Mouse (Mus musculus): ENCODE results near the gene Ppp3ca.

The Ppp3ca gene

GRCm38 (mm10) chr3:136670110-136670359 is at the start of gene Ppp3ca:
TSS of gene Ppp3ca (plus strand) at chr3:136670124.
- no peak for DNase-seq

- DNase-seq = no peak
Measured at GRCm38 (mm10) chr3:136640544-136641230, 29.2 kb upstream of the Ppp3ca start.

GRCm38 (mm10) chr3:136650966-136651365 is 19.0 kb upstream of the Ppp3ca start:
- no peak for DNase-seq

GRCm38 (mm10) chr3:136651496-136651895 is 18.4 kb upstream of the Ppp3ca start:
- DNase-seq = no peak

GRCm38 (mm10) chr3:136656460-136657035 is 13.4 kb upstream of the Ppp3ca start:
- no peak for DNase-seq

- no peak for DNase-seq
Measured at GRCm38 (mm10) chr3:136658681-136659080, 11.2 kb upstream of the Ppp3ca start.

- no peak for DNase-seq
Measured at GRCm38 (mm10) chr3:136665119-136665518, 4.8 kb upstream of the Ppp3ca start.

- DNase-seq = peak; percentile 97
Measured at GRCm38 (mm10) chr3:136668072-136668471, 1.9 kb upstream of the Ppp3ca start.

GRCm38 (mm10) chr3:136669231-136670109 is 454 bp upstream of the Ppp3ca start:
- peak; percentile 100 for DNase-seq

GRCm38 (mm10) chr3:136670360-136671131 is 622 bp downstream of the Ppp3ca start:
- peak; percentile 79 for DNase-seq

GRCm38 (mm10) chr3:136671161-136671939 is 1.4 kb downstream of the Ppp3ca start:
- peak; percentile 85 for DNase-seq

GRCm38 (mm10) chr3:136671940-136672278 is 2.0 kb downstream of the Ppp3ca start:
- DNase-seq = no peak

- no peak for DNase-seq
Measured at GRCm38 (mm10) chr3:136672870-136673269, 2.9 kb downstream of the Ppp3ca start.

GRCm38 (mm10) chr3:136673363-136673762 is 3.4 kb downstream of the Ppp3ca start:
- no peak for DNase-seq

- no peak for DNase-seq
Measured at GRCm38 (mm10) chr3:136674486-136674885, 4.6 kb downstream of the Ppp3ca start.

- no peak for DNase-seq
Measured at GRCm38 (mm10) chr3:136676991-136677390, 7.1 kb downstream of the Ppp3ca start.

- DNase-seq = no peak
Measured at GRCm38 (mm10) chr3:136678386-136678785, 8.5 kb downstream of the Ppp3ca start.

- DNase-seq = no peak
Measured at GRCm38 (mm10) chr3:136679903-136680491, 10.1 kb downstream of the Ppp3ca start.

- no peak for DNase-seq
Measured at GRCm38 (mm10) chr3:136682242-136682641, 12.3 kb downstream of the Ppp3ca start.

GRCm38 (mm10) chr3:136684191-136684958 is 14.5 kb downstream of the Ppp3ca start:
- no peak for DNase-seq

GRCm38 (mm10) chr3:136686429-136686828 is 16.5 kb downstream of the Ppp3ca start:
- DNase-seq = no peak

All from cerebellum, adult 9-11 months (tissue).